Mouse (Mus musculus): Measurements from ENCODE around the gene Trim17.

Gene Trim17

GRCm38 (mm10) chr11:58993091-58993670 lies 38.7 kb downstream of the Trim17 start:
- ATAC-seq (ENCODE audit: low TSS enrichment), result no peak

- peak; percentile 8; the same call in 1 of the 2 replicates for ATAC-seq (ENCODE audit: low TSS enrichment)
Observed at GRCm38 (mm10) chr11:58994337-58994826, 39.9 kb downstream of the Trim17 start.

- ATAC-seq (ENCODE audit: low TSS enrichment), result 0 out of 2 replicates have a peak, but pooled peaks have one; percentile 4
Observed at GRCm38 (mm10) chr11:58995061-58995806, 40.7 kb downstream of the Trim17 start.

GRCm38 (mm10) chr11:58995807-58996370 lies 41.4 kb downstream of the Trim17 start:
- 0 out of 2 replicates have a peak, but pooled peaks have one; percentile 39 for ATAC-seq (ENCODE audit: low TSS enrichment)

GRCm38 (mm10) chr11:58997541-58997940 lies 43.1 kb downstream of the Trim17 start:
- ATAC-seq (ENCODE audit: low TSS enrichment), result no peak

- ATAC-seq (ENCODE audit: low TSS enrichment), result no peak
Observed at GRCm38 (mm10) chr11:58999158-58999557, 44.7 kb downstream of the Trim17 start.

- no peak for ATAC-seq (ENCODE audit: low TSS enrichment)
Observed at GRCm38 (mm10) chr11:58999830-59000229, 45.3 kb downstream of the Trim17 start.

- peak; percentile 81 for ATAC-seq (ENCODE audit: low TSS enrichment)
Observed at GRCm38 (mm10) chr11:59000635-59001034, 46.1 kb downstream of the Trim17 start.

- ATAC-seq (ENCODE audit: low TSS enrichment), result no peak
Observed at GRCm38 (mm10) chr11:59002327-59003079, 48.0 kb downstream of the Trim17 start.

- ATAC-seq (ENCODE audit: low TSS enrichment), result peak; percentile 91
Observed at GRCm38 (mm10) chr11:59015052-59015451, 60.6 kb downstream of the Trim17 start.

Measured in frontal cortex, adult (tissue).